In the genomic region with DNA sequence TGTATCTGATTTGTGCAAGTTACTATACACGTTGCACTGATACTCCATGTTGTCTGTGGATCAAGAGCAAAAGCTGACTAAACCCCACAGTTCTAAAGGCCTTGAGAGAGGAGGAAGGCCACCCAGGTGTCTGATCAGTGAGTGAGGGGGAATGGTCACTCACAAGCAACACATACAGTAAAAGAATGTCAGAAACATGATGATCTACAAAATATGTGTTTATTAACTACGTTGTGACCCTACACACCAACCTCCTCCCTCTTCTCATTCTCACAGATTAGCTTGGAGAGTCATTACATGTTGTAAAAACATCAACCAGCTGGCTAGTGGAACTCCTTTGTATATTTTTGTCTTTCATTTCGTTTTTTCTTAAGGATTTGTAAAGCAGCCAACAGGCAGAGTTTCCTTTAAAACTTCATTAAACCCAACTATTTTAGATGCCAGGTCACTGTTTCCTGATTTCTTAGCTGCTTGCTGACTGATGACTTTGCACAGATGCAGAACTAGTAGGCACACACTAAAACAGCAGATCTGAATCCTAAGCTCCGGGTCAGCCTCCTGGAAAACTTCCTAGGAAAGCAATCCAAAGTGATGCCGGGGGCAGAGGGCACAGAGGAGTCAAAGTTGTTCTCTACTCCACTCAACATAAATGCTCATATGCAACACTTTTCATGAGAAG, we compare ENCODE assay signal across 15 mouse cellular contexts.
DNase-seq lines count a peak whose midpoint lies in the region; ATAC-seq and TF ChIP-seq lines count a peak whose summit lies in the region.
"Had no signal": no experiment of that assay in that cellular context is flagged by ENCODE, and none has a peak within 500 bp of the region (broad histone marks: within the 10 kb centered on the region; RNA-seq: fewer than 3 reads in every experiment).

No protein-coding gene starts in this region.

- H3K9me3 ChIP-seq in stomach, embryonic 14.5 days (ENCODE audit: control insufficient read depth, low read depth, low read length), result no peaks in the 10 kb centered on the region
- H3K9me3 ChIP-seq in stomach, postnatal 0 days (ENCODE audit: control insufficient read depth, low read length), result no peaks in the 10 kb centered on the region
- H3K9me3 ChIP-seq in midbrain, embryonic 14.5 days (ENCODE audit: control insufficient read depth, low read length), result no peaks in the 10 kb centered on the region
- H3K9me3 ChIP-seq: hindbrain, embryonic 10.5 days; midbrain, embryonic 10.5 days had no signal

- 0 out of 2 replicates have a peak, but pooled peaks cover 4% of the 10 kb centered on the region for H3K4me1 ChIP-seq in stomach, embryonic 14.5 days (ENCODE audit: control insufficient read depth, insufficient read depth, low read length)
- H3K4me1 ChIP-seq in stomach, postnatal 0 days (replicated peaks; ENCODE audit: control insufficient read depth, insufficient read depth), result no peaks in the 10 kb centered on the region
- no peaks in the 10 kb centered on the region for H3K4me1 ChIP-seq in midbrain, embryonic 14.5 days (ENCODE audit: control insufficient read depth, insufficient read depth, low read length)
- H3K4me1 ChIP-seq: hindbrain, embryonic 10.5 days; midbrain, embryonic 10.5 days had no signal

- H3K9ac ChIP-seq in stomach, embryonic 14.5 days (replicated peaks; ENCODE audit: low read depth, low read length), result no peak overlapping the region
- H3K9ac ChIP-seq in stomach, postnatal 0 days (ENCODE audit: low read length), result no peak overlapping the region
- no peak overlapping the region for H3K9ac ChIP-seq in midbrain, embryonic 14.5 days (replicated peaks; ENCODE audit: low read length)
- H3K9ac ChIP-seq: liver, postnatal 0 days had no signal

- H3K27me3 ChIP-seq in stomach, embryonic 14.5 days (ENCODE audit: control insufficient read depth, insufficient read depth, low read length), result no peaks in the 10 kb centered on the region
- H3K27me3 ChIP-seq in stomach, postnatal 0 days (ENCODE audit: control insufficient read depth, insufficient read depth, low read length), result no peaks in the 10 kb centered on the region
- no peaks in the 10 kb centered on the region for H3K27me3 ChIP-seq in midbrain, embryonic 14.5 days (ENCODE audit: control insufficient read depth, insufficient read depth, low read length)

- no peak overlapping the region for H3K4me3 ChIP-seq in stomach, embryonic 14.5 days (ENCODE audit: low read depth, low read length)
- H3K4me3 ChIP-seq in stomach, postnatal 0 days (ENCODE audit: low read depth, low read length), result no peak overlapping the region
- no peak overlapping the region for H3K4me3 ChIP-seq in midbrain, embryonic 14.5 days (replicated peaks; ENCODE audit: low read depth, low read length)
- H3K4me3 ChIP-seq in gastrocnemius, adult 2 months, result no peak overlapping the region
- H3K4me3 ChIP-seq: erythroblast, embryonic 14.5 days; hindbrain, embryonic 10.5 days; midbrain, embryonic 10.5 days had no signal

- no peak for DNase-seq in stomach, postnatal 0 days (ENCODE audit: low spot score)
- DNase-seq in kidney, postnatal 10 days, result peak; percentile 56
- peak; percentile 42 for DNase-seq in lung, postnatal 10 days
- no peak for DNase-seq in midbrain, embryonic 14.5 days
- no peak for DNase-seq in embryo, embryonic 11 days
- no peak for DNase-seq in gastrocnemius, adult 2 months
- DNase-seq: cerebellum, adult 9-11 months; liver; liver, postnatal 0 days; right cerebral cortex, postnatal 4 days had no signal

- intact Hi-C loops in gastrocnemius, adult 2 months (cut with DNase I), result no loop called here

- H3K4me2 ChIP-seq in stomach, embryonic 14.5 days (replicated peaks; ENCODE audit: low read depth, low read length), result no peak overlapping the region
- H3K4me2 ChIP-seq in stomach, postnatal 0 days (replicated peaks; ENCODE audit: low read depth), result no peak overlapping the region
- no peak overlapping the region for H3K4me2 ChIP-seq in midbrain, embryonic 14.5 days (ENCODE audit: low read length)

- no peaks in the 10 kb centered on the region for H3K36me3 ChIP-seq in stomach, embryonic 14.5 days (ENCODE audit: control insufficient read depth, insufficient read depth, low read length)
- H3K36me3 ChIP-seq in stomach, postnatal 0 days (ENCODE audit: control insufficient read depth, insufficient read depth, low read length), result no peaks in the 10 kb centered on the region
- no peaks in the 10 kb centered on the region for H3K36me3 ChIP-seq in midbrain, embryonic 14.5 days (ENCODE audit: control insufficient read depth, insufficient read depth, low read length)
- H3K36me3 ChIP-seq: hindbrain, embryonic 10.5 days; midbrain, embryonic 10.5 days had no signal

- TF ChIP-seq CTCF in stomach, postnatal 0 days (IDR thresholded peaks at IDR 0.05; ENCODE audit: low read depth), result no peak
- no peak for TF ChIP-seq CTCF in gastrocnemius, adult 2 months (IDR thresholded peaks at IDR 0.05)

- 0 out of 2 replicates have a peak overlapping the region, but pooled peaks have one; percentile 15 for H3K27ac ChIP-seq in stomach, embryonic 14.5 days (ENCODE audit: low read length)
- no peak overlapping the region for H3K27ac ChIP-seq in stomach, postnatal 0 days (replicated peaks)
- H3K27ac ChIP-seq in midbrain, embryonic 14.5 days (replicated peaks; ENCODE audit: low read depth, low read length), result no peak overlapping the region
- no peak overlapping the region for H3K27ac ChIP-seq in gastrocnemius, adult 2 months
- H3K27ac ChIP-seq: hindbrain, embryonic 10.5 days; midbrain, embryonic 10.5 days had no signal

- TF ChIP-seq EP300 in stomach, postnatal 0 days (optimal IDR thresholded peaks at IDR 0.05), result no peak

- no peak for ATAC-seq in stomach, embryonic 14.5 days (ENCODE audit: insufficient number of reproducible peaks, insufficient read depth, low FRiP score, low read depth)
- ATAC-seq in stomach, postnatal 0 days (ENCODE audit: low FRiP score, low TSS enrichment), result no peak
- no peak for ATAC-seq in midbrain, embryonic 14.5 days (ENCODE audit: low FRiP score, low TSS enrichment)
- ATAC-seq: forebrain, embryonic 16.5 days; liver, postnatal 0 days had no signal

- WGBS in stomach, embryonic 14.5 days, result 46% methylated on average over 5 of the region's 5 CpGs
- 38% methylated on average over 5 of the region's 5 CpGs for WGBS in stomach, postnatal 0 days
- WGBS in midbrain, embryonic 14.5 days, result 86% methylated on average over 5 of the region's 5 CpGs

Comparison
In these comparisons a context has a peak if more than half of its experiments do, and no peak if none do; other contexts are left out.
1. DNase-seq: peak in kidney, postnatal 10 days (single experiment) and lung, postnatal 10 days (single experiment); none in stomach, postnatal 0 days (single experiment), midbrain, embryonic 14.5 days (single experiment), embryo, embryonic 11 days (single experiment) and gastrocnemius, adult 2 months (single experiment).